Mouse (Mus musculus) E14TG2a.4 (cell line): ENCODE measurements around the gene Lhpp.

Experiments
- H3K27me3 ChIP-seq: 2 replicates; pipeline ENCODE4 v1.6.1; 2014; ENCODE audit warnings: low read length, control low read depth; ENCODE audit not compliant: insufficient read depth
- H3K36me3 ChIP-seq: 2 replicates; pipeline ENCODE4 v1.6.1; 2014; ENCODE audit warnings: low read length, control low read depth; ENCODE audit not compliant: insufficient read depth
- H3K4me1 ChIP-seq: replicated peaks from 2 replicates; pipeline ENCODE4 v1.6.1; 2014; ENCODE audit warnings: low read depth, low read length, control low read depth
- H3K4me3 ChIP-seq: replicated peaks from 2 replicates; pipeline ENCODE4 v1.5.1; 2014; ENCODE audit warnings: mild to moderate bottlenecking, low read length
- H3K9me3 ChIP-seq: 2 replicates; pipeline ENCODE4 v1.6.1; 2014; ENCODE audit warnings: low read length, control low read depth
- CTCF ChIP-seq: conservative IDR thresholded peaks from 2 replicates; pipeline ENCODE4 v1.5.1; 2014; ENCODE audit warnings: low read length
- NANOG ChIP-seq: IDR thresholded peaks from 2 replicates; pipeline ENCODE4 v1.6.1; 2014; ENCODE audit warnings: borderline replicate concordance, low read length, mixed read lengths
- POU5F1 ChIP-seq: IDR thresholded peaks from 2 replicates; pipeline ENCODE4 v1.6.1; 2014; ENCODE audit warnings: low read length, borderline replicate concordance

Lhpp gene

GRCm38 (mm10) chr7:132753518-132754388 is 143.3 kb downstream of the Lhpp start:
- Histone ChIP-seq H3K36me3 (peaks cover 25% of the 10 kb centered on the region), H3K4me1 (no peaks in the 10 kb centered on the region), H3K9me3 (no peaks in the 10 kb centered on the region), H3K27me3 (no peaks in the 10 kb centered on the region), H3K4me3 (no peak overlapping the region)
- no peak for TF ChIP-seq CTCF
- TF ChIP-seq POU5F1: no peak
- no peak for TF ChIP-seq NANOG

- Histone ChIP-seq H3K9me3 (no peaks in the 10 kb centered on the region), H3K27me3 (no peaks in the 10 kb centered on the region), H3K4me3 (no peak overlapping the region), H3K4me1 (peaks cover 2% of the 10 kb centered on the region; the same call in 1 of the 2 replicates), H3K36me3 (peaks cover 29% of the 10 kb centered on the region)
- TF ChIP-seq CTCF (no peak), NANOG (no peak), POU5F1 (no peak)
Observed at GRCm38 (mm10) chr7:132754389-132754750, 143.9 kb downstream of the Lhpp start.
